ENCODE assay signal across 8 mouse cellular contexts in genomic region chr9:55208458-55208789, GRCm38 (mm10). TPM values are rescaled to one million over a fixed set of nuclear protein-coding genes. Genes with fewer than 3 reads are reported as not detected.
DNase-seq lines count a peak whose midpoint lies in the region; ATAC-seq and TF ChIP-seq lines count a peak whose summit lies in the region.

No protein-coding gene starts in this region.

- WGBS in liver, embryonic 13.5 days (ENCODE audit: insufficient replicate concordance) = 0% methylated on average over 2 of the region's 2 CpGs
- WGBS in stomach, postnatal 0 days = 2% methylated on average over 2 of the region's 2 CpGs

- no peaks in the 10 kb centered on the region for H3K27me3 ChIP-seq in liver, embryonic 13.5 days
- H3K27me3 ChIP-seq in stomach, postnatal 0 days (ENCODE audit: control insufficient read depth, insufficient read depth, low read length) = no peaks in the 10 kb centered on the region

- peak overlapping the region; percentile 84 for H3K4me3 ChIP-seq in liver, embryonic 13.5 days (replicated peaks)
- H3K4me3 ChIP-seq in stomach, postnatal 0 days (ENCODE audit: low read depth, low read length) = peak overlapping the region; percentile 83

- TF ChIP-seq EP300 in stomach, postnatal 0 days (optimal IDR thresholded peaks at IDR 0.05) = no peak

- H3K4me2 ChIP-seq in liver, embryonic 13.5 days = peak overlapping the region; percentile 77
- H3K4me2 ChIP-seq in stomach, postnatal 0 days (replicated peaks; ENCODE audit: low read depth) = peak overlapping the region; percentile 82

- H3K9me3 ChIP-seq in liver, embryonic 13.5 days (replicated peaks) = no peaks in the 10 kb centered on the region
- H3K9me3 ChIP-seq in stomach, postnatal 0 days (ENCODE audit: control insufficient read depth, low read length) = no peaks in the 10 kb centered on the region

- peaks cover 34% of the 10 kb centered on the region for H3K4me1 ChIP-seq in liver, embryonic 13.5 days (replicated peaks)
- no peaks in the 10 kb centered on the region for H3K4me1 ChIP-seq in stomach, postnatal 0 days (replicated peaks; ENCODE audit: control insufficient read depth, insufficient read depth)

- peak; percentile 25; the same call in 1 of the 2 replicates for ATAC-seq in frontal cortex, adult (ENCODE audit: low TSS enrichment)
- ATAC-seq in liver, embryonic 13.5 days (ENCODE audit: low read depth) = no peak
- 0 out of 2 replicates have a peak, but pooled peaks have one; percentile 8 for ATAC-seq in stomach, postnatal 0 days (ENCODE audit: low FRiP score, low TSS enrichment)

- peak overlapping the region; percentile 80 for H3K9ac ChIP-seq in liver, embryonic 13.5 days
- peak overlapping the region; percentile 87 for H3K9ac ChIP-seq in stomach, postnatal 0 days (ENCODE audit: low read length)

- peak overlapping the region; percentile 77 for H3K27ac ChIP-seq in liver, embryonic 13.5 days
- H3K27ac ChIP-seq in stomach, postnatal 0 days (replicated peaks) = peak overlapping the region; percentile 90

- DNase-seq in frontal cortex, postnatal 25 days (ENCODE audit: low spot score in 2 of 2) = no peak
- DNase-seq in thymus, postnatal 25 days = peak; percentile 3
- DNase-seq in thymus, adult 18-20 months = no peak
- no peak for DNase-seq in liver, embryonic 13.5 days
- no peak for DNase-seq in stomach, postnatal 0 days (ENCODE audit: low spot score)
- no peak for DNase-seq in right cerebral cortex, postnatal 25 days
- no peak for DNase-seq in right cerebral cortex, adult 18-20 months

- peaks cover 11% of the 10 kb centered on the region for H3K36me3 ChIP-seq in liver, embryonic 13.5 days
- H3K36me3 ChIP-seq in stomach, postnatal 0 days (ENCODE audit: control insufficient read depth, insufficient read depth, low read length) = no peaks in the 10 kb centered on the region; the same call in 1 of the 2 replicates

- no peak for TF ChIP-seq CTCF in stomach, postnatal 0 days (IDR thresholded peaks at IDR 0.05; ENCODE audit: low read depth)

RNA-seq across cellular contexts. Expression of gene Fbxo22, which starts 0.3 kb away (rescaled TPM):
- 24.6 and 29.0 TPM in 2 replicates for polyA plus RNA-seq in liver, embryonic 13.5 days (2015; fragmentation: Nextera tagmentation; extraction: Ambion mirVana)
- polyA plus RNA-seq in stomach, postnatal 0 days (2015; fragmentation: Nextera tagmentation; extraction: Ambion mirVana) = 29.8 and 30.0 TPM in 2 replicates

RNA-seq across cellular contexts. Expression of gene Ube2q2, which starts 59.8 kb away (rescaled TPM):
- 15.6 and 18.2 TPM in 2 replicates for polyA plus RNA-seq in liver, embryonic 13.5 days (2015; fragmentation: Nextera tagmentation; extraction: Ambion mirVana)
- 22.5 and 22.8 TPM in 2 replicates for polyA plus RNA-seq in stomach, postnatal 0 days (2015; fragmentation: Nextera tagmentation; extraction: Ambion mirVana)
